Mouse (Mus musculus) testis, adult 2 months (tissue): Measurements from ENCODE around the gene Itgb2.

Experiments used
- CTCF ChIP-seq: fragments of 200-500 bp; IDR thresholded peaks from 2 replicates; pipeline ENCODE4 v1.5.1; 2012; ENCODE audit warnings: low read depth, mild to moderate bottlenecking, inconsistent platforms, low read length, moderate library complexity; ENCODE audit not compliant: control insufficient read depth, insufficient read depth, insufficient replicate concordance
- POLR2A ChIP-seq: fragments of 200-500 bp; IDR thresholded peaks from 2 replicates; pipeline ENCODE4 v1.6.1; 2012; ENCODE audit warnings: low read depth, mild to moderate bottlenecking, inconsistent platforms, low read length, moderate library complexity; ENCODE audit not compliant: control insufficient read depth

- TF ChIP-seq CTCF (no peak), POLR2A (no peak)
Observed at GRCm38 (mm10) chr10:77517801-77518200, 12.3 kb upstream of the Itgb2 start.
